Mouse (Mus musculus): ENCODE results near the gene Cyb561. TPM values are rescaled to one million over a fixed set of nuclear protein-coding genes. Genes with fewer than 3 reads are reported as not detected.

Gene Cyb561
- polyA plus RNA-seq, 1 experiment from 2014 or later = 70.5 TPM

DNA sequence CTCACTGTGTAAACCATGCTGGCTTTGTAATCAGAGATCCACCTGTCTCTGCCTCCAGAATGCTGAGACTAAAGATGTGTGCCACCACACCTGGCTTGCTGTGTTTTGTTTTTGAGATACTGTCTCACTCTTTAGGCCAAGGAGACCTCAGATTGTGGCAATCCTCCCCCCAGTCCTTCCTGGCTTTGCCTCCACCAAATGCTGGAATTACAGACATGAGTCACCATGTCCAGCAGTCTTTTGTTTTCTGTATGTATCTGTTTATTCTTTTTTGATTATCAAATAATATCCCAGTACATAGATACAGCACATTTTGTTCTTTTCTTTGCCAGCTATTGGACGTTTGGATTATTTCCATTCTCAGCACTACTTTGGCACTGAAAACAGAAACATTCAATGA is 5.4 kb upstream of the Cyb561 start:
- no peaks in the 10 kb centered on the region for H3K27me3 ChIP-seq (replicated peaks; ENCODE audit: insufficient read depth, low read length)
- WGBS = 11% methylated on average over 1 of the region's 1 CpGs
- ATAC-seq (peak; percentile 27; the same call in 1 of the 2 replicates), DNase-seq (ENCODE audit: low spot score) (peak; percentile 51)
- H3K36me3 ChIP-seq (ENCODE audit: insufficient read depth, low read length) = no peaks in the 10 kb centered on the region
- H3K4me3 ChIP-seq (ENCODE audit: low read depth, low read length) = no peak overlapping the region
- no peaks in the 10 kb centered on the region for H3K9me3 ChIP-seq (ENCODE audit: low read length)
- no peak overlapping the region for H3K9ac ChIP-seq (replicated peaks; ENCODE audit: low read depth)
- H3K27ac ChIP-seq (ENCODE audit: low read length) = peak overlapping the region; percentile 61
- TF ChIP-seq CTCF (IDR thresholded peaks at IDR 0.05) (no peak), EP300 (IDR thresholded peaks at IDR 0.05) (peak; percentile 94)
- H3K4me1 ChIP-seq (ENCODE audit: insufficient read depth, low read depth, low read length) = peaks cover 1% of the 10 kb centered on the region; the same call in 1 of the 2 replicates
- no peak overlapping the region for H3K4me2 ChIP-seq (replicated peaks; ENCODE audit: low read depth, low read length)

DNA sequence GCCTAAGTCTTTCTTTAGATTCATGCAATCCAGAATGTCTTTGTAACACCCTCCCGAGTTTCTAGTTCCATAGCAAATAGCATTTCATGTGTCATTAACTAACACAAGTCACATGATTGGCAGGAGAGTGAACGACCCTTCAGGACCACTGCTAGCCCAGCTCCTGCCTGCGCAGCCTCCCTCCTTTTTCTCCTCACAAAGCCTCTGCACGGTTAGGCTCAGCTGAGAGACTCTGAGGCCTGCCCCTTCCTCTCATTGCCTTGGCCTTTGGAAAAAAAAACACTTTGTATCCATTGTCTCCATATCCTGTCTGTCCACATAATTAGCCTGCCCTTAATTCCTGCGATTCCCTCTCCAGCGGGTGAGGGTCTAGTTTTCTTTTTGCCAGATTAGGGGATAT is 4.4 kb upstream of the Cyb561 start:
- H3K4me2 ChIP-seq (replicated peaks; ENCODE audit: low read depth, low read length) = no peak overlapping the region
- H3K27me3 ChIP-seq (replicated peaks; ENCODE audit: insufficient read depth, low read length) = no peaks in the 10 kb centered on the region
- H3K4me3 ChIP-seq (ENCODE audit: low read depth, low read length) = no peak overlapping the region
- no peak overlapping the region for H3K9ac ChIP-seq (replicated peaks; ENCODE audit: low read depth)
- H3K36me3 ChIP-seq (ENCODE audit: insufficient read depth, low read length) = no peaks in the 10 kb centered on the region
- TF ChIP-seq CTCF (IDR thresholded peaks at IDR 0.05) = no peak
- peak; percentile 42; the same call in 1 of the 2 replicates for TF ChIP-seq EP300 (IDR thresholded peaks at IDR 0.05)
- H3K4me1 ChIP-seq (ENCODE audit: insufficient read depth, low read depth, low read length) = peaks cover 8% of the 10 kb centered on the region; the same call in 1 of the 2 replicates
- ATAC-seq (peak; percentile 23; the same call in 1 of the 2 replicates), DNase-seq (ENCODE audit: low spot score) (peak; percentile 49)
- no peaks in the 10 kb centered on the region for H3K9me3 ChIP-seq (ENCODE audit: low read length)
- H3K27ac ChIP-seq (ENCODE audit: low read length) = peak overlapping the region; percentile 34
- WGBS = 46% methylated on average over 6 of the region's 6 CpGs

DNA sequence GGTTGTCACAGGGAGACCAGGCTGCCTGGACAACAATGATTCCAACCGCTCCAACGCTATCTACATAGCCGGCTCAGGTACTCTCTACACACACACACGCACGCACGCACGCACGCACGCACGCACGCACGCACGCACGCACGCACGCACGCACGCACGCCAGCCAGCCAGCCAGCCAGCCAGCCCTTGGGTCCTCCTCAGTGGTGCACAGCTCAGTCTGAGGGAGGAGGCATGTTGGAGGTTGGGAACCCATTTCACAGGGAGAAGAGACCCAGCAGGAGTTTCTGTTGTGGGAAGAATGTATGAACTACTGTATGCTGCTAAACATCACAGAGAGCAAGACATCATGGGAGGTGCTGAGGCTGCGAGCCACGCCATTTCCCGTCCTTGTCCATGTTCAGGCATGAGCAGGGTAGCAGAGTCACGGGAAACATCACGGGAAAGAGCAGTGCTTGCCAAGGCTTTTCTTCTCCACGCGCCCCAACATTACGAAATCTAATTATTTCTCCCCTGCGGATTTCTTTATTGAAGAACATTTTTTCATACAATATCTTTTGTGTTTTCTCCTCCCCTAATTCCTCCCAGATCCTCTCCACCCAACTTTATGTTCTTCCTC is 2.8 kb upstream of the Cyb561 start:
- Histone ChIP-seq H3K4me2 (replicated peaks; ENCODE audit: low read depth, low read length) (no peak overlapping the region), H3K4me1 (ENCODE audit: insufficient read depth, low read depth, low read length) (peaks cover 8% of the 10 kb centered on the region; the same call in 1 of the 2 replicates), H3K36me3 (ENCODE audit: insufficient read depth, low read length) (no peaks in the 10 kb centered on the region), H3K4me3 (ENCODE audit: low read depth, low read length) (no peak overlapping the region), H3K27ac (ENCODE audit: low read length) (no peak overlapping the region), H3K9me3 (ENCODE audit: low read length) (no peaks in the 10 kb centered on the region), H3K9ac (replicated peaks; ENCODE audit: low read depth) (no peak overlapping the region), H3K27me3 (replicated peaks; ENCODE audit: insufficient read depth, low read length) (no peaks in the 10 kb centered on the region)
- DNase-seq (ENCODE audit: low spot score) = no peak
- ATAC-seq = no peak
- WGBS = 85% methylated on average over 28 of the region's 28 CpGs
- TF ChIP-seq CTCF (IDR thresholded peaks at IDR 0.05) (no peak), EP300 (IDR thresholded peaks at IDR 0.05) (no peak)

DNA sequence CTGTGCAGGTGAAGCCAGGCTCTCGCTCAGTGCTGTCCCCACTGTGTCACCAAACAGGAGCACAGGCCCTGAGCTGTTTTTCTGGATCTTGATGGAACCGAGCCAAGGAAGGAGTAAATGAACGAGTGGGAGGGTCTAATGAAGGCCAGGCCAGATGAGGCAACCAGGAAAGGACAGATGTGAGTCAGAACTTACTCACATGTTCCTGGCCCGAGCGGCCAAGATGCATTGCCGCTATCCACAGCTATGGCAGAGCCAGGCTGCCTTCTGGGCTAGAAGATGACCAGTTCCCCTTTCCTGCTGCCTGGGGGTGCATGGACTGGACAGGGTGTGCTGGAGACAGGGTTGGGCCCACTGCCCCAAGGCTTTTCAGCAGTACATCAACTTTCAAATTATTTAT is 266 bp upstream of the Cyb561 start:
- H3K27me3 ChIP-seq (replicated peaks; ENCODE audit: insufficient read depth, low read length) = no peaks in the 10 kb centered on the region
- H3K27ac ChIP-seq (ENCODE audit: low read length) = no peak overlapping the region
- H3K4me1 ChIP-seq (ENCODE audit: insufficient read depth, low read depth, low read length) = peaks cover 8% of the 10 kb centered on the region; the same call in 1 of the 2 replicates
- TF ChIP-seq CTCF (IDR thresholded peaks at IDR 0.05) = no peak; the same call in 1 of the 2 replicates
- TF ChIP-seq EP300 (IDR thresholded peaks at IDR 0.05) = peak; percentile 74; the same call in 1 of the 2 replicates
- no peaks in the 10 kb centered on the region for H3K36me3 ChIP-seq (ENCODE audit: insufficient read depth, low read length)
- H3K9me3 ChIP-seq (ENCODE audit: low read length) = no peaks in the 10 kb centered on the region
- no peak overlapping the region for H3K4me3 ChIP-seq (ENCODE audit: low read depth, low read length)
- no peak overlapping the region for H3K9ac ChIP-seq (replicated peaks; ENCODE audit: low read depth)
- ATAC-seq = peak; percentile 81
- DNase-seq (ENCODE audit: low spot score) = peak; percentile 92
- WGBS = 38% methylated on average over 6 of the region's 6 CpGs
- H3K4me2 ChIP-seq (replicated peaks; ENCODE audit: low read depth, low read length) = no peak overlapping the region

DNA sequence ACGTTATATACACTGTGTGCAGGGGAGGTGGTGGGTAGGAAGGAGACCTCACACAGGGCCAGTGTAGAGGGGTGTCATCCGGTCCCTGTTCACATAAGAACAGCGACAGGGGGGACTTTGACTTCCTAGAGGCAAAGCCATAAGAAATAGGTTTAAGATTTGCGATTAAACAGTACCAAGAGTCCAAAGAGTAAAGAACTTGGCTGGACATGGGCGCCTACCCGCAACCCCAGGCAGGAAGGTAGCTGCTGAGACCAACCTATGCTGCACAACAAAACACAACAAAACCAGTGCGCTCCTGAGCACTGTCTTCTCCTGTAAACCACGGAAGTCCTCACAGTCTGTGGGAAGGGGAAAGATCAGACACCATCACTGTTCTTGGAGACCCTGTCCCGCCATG is 1.0 kb downstream of the Cyb561 start:
- Histone ChIP-seq H3K27ac (ENCODE audit: low read length) (no peak overlapping the region), H3K4me1 (ENCODE audit: insufficient read depth, low read depth, low read length) (peaks cover 13% of the 10 kb centered on the region; the same call in 1 of the 2 replicates), H3K4me2 (replicated peaks; ENCODE audit: low read depth, low read length) (no peak overlapping the region), H3K9me3 (ENCODE audit: low read length) (no peaks in the 10 kb centered on the region), H3K4me3 (ENCODE audit: low read depth, low read length) (no peak overlapping the region), H3K27me3 (replicated peaks; ENCODE audit: insufficient read depth, low read length) (no peaks in the 10 kb centered on the region), H3K36me3 (ENCODE audit: insufficient read depth, low read length) (no peaks in the 10 kb centered on the region), H3K9ac (replicated peaks; ENCODE audit: low read depth) (no peak overlapping the region)
- no peak for TF ChIP-seq CTCF (IDR thresholded peaks at IDR 0.05)
- no peak for TF ChIP-seq EP300 (IDR thresholded peaks at IDR 0.05)
- 87% methylated on average over 9 of the region's 9 CpGs for WGBS
- DNase-seq (ENCODE audit: low spot score) = no peak
- ATAC-seq = no peak

DNA sequence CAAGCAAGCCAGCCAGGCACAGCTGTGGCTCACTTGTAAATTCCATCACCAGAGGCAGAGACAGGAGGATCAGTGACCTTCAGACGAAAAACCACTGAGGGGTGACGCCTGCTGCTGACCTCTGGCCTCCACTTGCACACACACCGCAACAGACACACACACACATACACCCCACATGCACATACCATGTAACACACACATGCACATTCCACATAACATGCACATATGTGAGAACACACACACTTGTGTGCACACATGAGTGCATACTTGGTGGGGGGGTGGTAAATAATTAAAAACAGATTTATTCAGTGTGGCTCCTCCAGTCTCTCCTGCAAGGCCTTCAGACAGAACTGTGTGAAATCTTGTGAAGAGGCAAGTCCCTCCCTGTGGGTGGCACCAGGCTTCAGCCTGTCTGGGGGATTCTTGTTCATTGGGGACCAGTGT is 1.5 kb downstream of the Cyb561 start:
- H3K9ac ChIP-seq (replicated peaks; ENCODE audit: low read depth) = no peak overlapping the region
- ATAC-seq (no peak), DNase-seq (ENCODE audit: low spot score) (no peak)
- H3K4me3 ChIP-seq (ENCODE audit: low read depth, low read length) = no peak overlapping the region
- H3K4me2 ChIP-seq (replicated peaks; ENCODE audit: low read depth, low read length) = no peak overlapping the region
- H3K4me1 ChIP-seq (ENCODE audit: insufficient read depth, low read depth, low read length) = peaks cover 16% of the 10 kb centered on the region; the same call in 1 of the 2 replicates
- H3K27me3 ChIP-seq (replicated peaks; ENCODE audit: insufficient read depth, low read length) = no peaks in the 10 kb centered on the region
- no peak overlapping the region for H3K27ac ChIP-seq (ENCODE audit: low read length)
- 70% methylated on average over 3 of the region's 3 CpGs for WGBS
- no peak for TF ChIP-seq EP300 (IDR thresholded peaks at IDR 0.05)
- TF ChIP-seq CTCF (IDR thresholded peaks at IDR 0.05) = no peak
- H3K9me3 ChIP-seq (ENCODE audit: low read length) = no peaks in the 10 kb centered on the region
- H3K36me3 ChIP-seq (ENCODE audit: insufficient read depth, low read length) = no peaks in the 10 kb centered on the region

Data from lung, postnatal 0 days (tissue).